Mouse (Mus musculus) hindbrain, embryonic 10.5 days (tissue): ENCODE data around the gene Shc4. TPM values are rescaled to one million over a fixed set of nuclear protein-coding genes. Genes with fewer than 3 reads are reported as not detected.

ENCODE experiments used
- DNase-seq: peaks from one replicate; pipeline ENCODE4 v3.0.0-alpha.2; 2017; ENCODE audit warnings: low spot score
- H3K27ac ChIP-seq: fragments of 300-500 bp; sonication (generic); 2 replicates; pipeline ENCODE4 v1.5.1; 2016; ENCODE audit warnings: mild to moderate bottlenecking, moderate library complexity
- H3K27me3 ChIP-seq: fragments of 300-500 bp; sonication (generic); 2 replicates; pipeline ENCODE4 v1.6.1; 2016; ENCODE audit warnings: mild to moderate bottlenecking; ENCODE audit not compliant: poor library complexity, insufficient read depth, severe bottlenecking
- H3K36me3 ChIP-seq: fragments of 300-500 bp; sonication (generic); 2 replicates; pipeline ENCODE4 v1.6.1; 2016; ENCODE audit warnings: mild to moderate bottlenecking, moderate library complexity
- H3K4me1 ChIP-seq: fragments of 300-500 bp; sonication (generic); replicated peaks from 2 replicates; pipeline ENCODE4 v1.6.1; 2016; ENCODE audit warnings: mild to moderate bottlenecking
- H3K4me3 ChIP-seq: fragments of 300-500 bp; sonication (generic); 2 replicates; pipeline ENCODE4 v1.5.1; 2016; ENCODE audit warnings: mild to moderate bottlenecking, moderate library complexity
- H3K9me3 ChIP-seq: fragments of 300-500 bp; sonication (generic); 2 replicates; pipeline ENCODE4 v1.6.1; 2016; ENCODE audit warnings: mild to moderate bottlenecking, moderate library complexity
- WGBS: fragments of 180-500 bp; shearing (Covaris S2); methylation state at CpG from one replicate; pipeline ENCODE4 v1.1.7; 2016; 5-methylcytosine and 5-hydroxymethylcytosine counted together
- polyA plus RNA-seq: library from polyadenylated mRNA; unstranded; fragments of >200 nt; fragmentation: Nextera tagmentation; extraction: Ambion mirVana; gene quantifications from 2 replicates; pipeline ENCODE4 v1.2.1, GENCODE M21; 2016

Gene Shc4
- polyA plus RNA-seq, 1 experiment from 2014 or later: 1.2 TPM

GRCm38 (mm10) chr2:125653286-125653685 lies 70.7 kb downstream of the Shc4 start:
- Histone ChIP-seq H3K27me3 (no peaks in the 10 kb centered on the region), H3K4me3 (no peak overlapping the region), H3K9me3 (no peaks in the 10 kb centered on the region), H3K27ac (no peak overlapping the region), H3K36me3 (no peaks in the 10 kb centered on the region), H3K4me1 (peaks cover 5% of the 10 kb centered on the region; the same call in 1 of the 2 replicates)
- no peak for DNase-seq
- 92% methylated on average over 2 of the region's 2 CpGs for WGBS

DNA sequence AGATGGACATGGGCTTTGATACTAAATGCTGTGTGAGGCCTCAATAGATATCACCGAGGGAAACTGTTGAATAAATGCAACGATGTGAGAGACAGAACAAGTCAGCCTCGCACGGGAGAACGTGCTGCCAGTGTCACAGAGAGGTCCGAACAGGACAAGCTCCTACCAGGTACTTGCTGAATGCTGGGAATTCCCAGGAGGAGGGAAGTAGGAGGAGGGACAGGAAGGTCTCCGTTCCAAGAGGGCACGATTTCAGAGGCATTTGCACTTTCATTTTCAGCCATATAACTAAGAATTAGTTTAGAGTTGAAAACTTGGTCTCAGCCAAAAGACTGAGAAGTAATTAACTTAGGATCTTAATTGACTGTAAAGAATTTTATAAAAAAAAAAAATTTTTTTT lies 72.4 kb downstream of the Shc4 start:
- Histone ChIP-seq H3K27ac (no peak overlapping the region), H3K4me1 (peaks cover 5% of the 10 kb centered on the region; the same call in 1 of the 2 replicates), H3K27me3 (no peaks in the 10 kb centered on the region), H3K4me3 (no peak overlapping the region), H3K36me3 (no peaks in the 10 kb centered on the region), H3K9me3 (no peaks in the 10 kb centered on the region)
- 72% methylated on average over 8 of the region's 8 CpGs for WGBS
- no peak for DNase-seq

GRCm38 (mm10) chr2:125650742-125651352 lies 73.1 kb downstream of the Shc4 start:
- 95% methylated on average over 14 of the region's 14 CpGs for WGBS
- Histone ChIP-seq H3K27ac (no peak overlapping the region), H3K9me3 (no peaks in the 10 kb centered on the region), H3K4me1 (peaks cover 5% of the 10 kb centered on the region; the same call in 1 of the 2 replicates), H3K27me3 (no peaks in the 10 kb centered on the region), H3K36me3 (no peaks in the 10 kb centered on the region), H3K4me3 (no peak overlapping the region)
- no peak for DNase-seq

GRCm38 (mm10) chr2:125650038-125650437 lies 73.9 kb downstream of the Shc4 start:
- H3K4me3 ChIP-seq: no peak overlapping the region
- H3K27me3 ChIP-seq: no peaks in the 10 kb centered on the region
- 91% methylated on average over 5 of the region's 5 CpGs for WGBS
- no peak overlapping the region for H3K27ac ChIP-seq
- H3K36me3 ChIP-seq: no peaks in the 10 kb centered on the region
- H3K9me3 ChIP-seq: no peaks in the 10 kb centered on the region
- H3K4me1 ChIP-seq: peaks cover 6% of the 10 kb centered on the region; the same call in 1 of the 2 replicates
- DNase-seq: no peak

- Histone ChIP-seq H3K4me3 (no peak overlapping the region), H3K27ac (peak overlapping the region; percentile 40; the same call in 1 of the 2 replicates), H3K9me3 (no peaks in the 10 kb centered on the region), H3K36me3 (no peaks in the 10 kb centered on the region), H3K27me3 (no peaks in the 10 kb centered on the region), H3K4me1 (peaks cover 8% of the 10 kb centered on the region)
- 79% methylated on average over 6 of the region's 6 CpGs for WGBS
- DNase-seq: no peak
These were observed 79.0 kb downstream of the Shc4 start for GRCm38 (mm10) chr2:125644912-125645311.

DNA sequence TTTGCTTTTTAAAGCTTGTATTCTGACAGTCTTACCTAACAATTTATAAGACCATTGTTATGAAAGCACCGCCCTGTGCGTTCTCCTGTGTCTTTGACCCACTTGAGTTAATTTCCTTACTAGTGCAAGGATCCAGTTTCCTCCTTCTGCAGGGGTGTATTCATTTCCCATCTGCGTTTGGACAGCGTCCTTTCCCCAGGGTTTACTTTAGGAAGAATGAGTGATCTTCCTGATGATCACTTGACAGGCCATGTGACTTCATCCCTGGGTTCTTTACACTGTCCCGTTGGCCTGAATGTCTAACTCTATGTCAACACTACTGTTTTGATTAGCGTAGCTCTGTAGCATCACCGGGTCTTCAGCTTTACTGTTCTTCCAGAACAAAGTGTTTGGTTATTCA lies 86.6 kb downstream of the Shc4 start:
- no peaks in the 10 kb centered on the region for H3K27me3 ChIP-seq
- no peaks in the 10 kb centered on the region for H3K36me3 ChIP-seq
- H3K27ac ChIP-seq: no peak overlapping the region
- H3K4me1 ChIP-seq: peaks cover 4% of the 10 kb centered on the region
- 0 out of 2 replicates have a peak, but pooled peaks cover 3% of the 10 kb centered on the region for H3K9me3 ChIP-seq
- WGBS: 80% methylated on average over 7 of the region's 7 CpGs
- DNase-seq: no peak
- H3K4me3 ChIP-seq: no peak overlapping the region

GRCm38 (mm10) chr2:125630010-125630409 lies 93.9 kb downstream of the Shc4 start:
- Histone ChIP-seq H3K9me3 (no peaks in the 10 kb centered on the region), H3K4me3 (no peak overlapping the region), H3K36me3 (no peaks in the 10 kb centered on the region), H3K4me1 (0 out of 2 replicates have a peak, but pooled peaks cover 12% of the 10 kb centered on the region), H3K27ac (no peak overlapping the region), H3K27me3 (no peaks in the 10 kb centered on the region)
- WGBS: 96% methylated on average over 2 of the region's 2 CpGs
- DNase-seq: no peak

GRCm38 (mm10) chr2:125628487-125628886 lies 95.5 kb downstream of the Shc4 start:
- WGBS: 91% methylated on average over 6 of the region's 6 CpGs
- H3K4me1 ChIP-seq: peaks cover 22% of the 10 kb centered on the region
- H3K36me3 ChIP-seq: no peaks in the 10 kb centered on the region
- no peaks in the 10 kb centered on the region for H3K27me3 ChIP-seq
- no peak for DNase-seq
- H3K27ac ChIP-seq: no peak overlapping the region
- H3K9me3 ChIP-seq: no peaks in the 10 kb centered on the region
- no peak overlapping the region for H3K4me3 ChIP-seq

DNA sequence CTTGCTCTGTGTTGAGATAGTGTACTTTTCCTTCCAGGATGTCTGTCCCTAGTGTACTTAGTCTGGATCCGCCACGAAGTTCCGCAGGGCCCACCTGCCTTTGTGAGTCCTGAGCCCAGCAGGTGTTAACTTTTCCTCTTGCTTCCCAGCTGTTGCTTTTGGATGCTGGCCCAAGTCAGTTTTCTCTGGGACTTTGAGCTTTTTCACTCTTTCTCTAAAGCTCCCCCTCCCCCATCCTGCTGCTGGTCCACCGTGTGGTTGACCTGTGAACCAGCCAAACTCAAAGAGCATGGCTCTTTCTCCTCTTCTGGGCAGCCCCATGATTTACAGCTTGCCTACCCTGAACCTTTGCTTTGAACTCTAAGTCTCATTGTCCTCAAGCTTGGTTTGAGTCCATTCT lies 97.4 kb downstream of the Shc4 start:
- WGBS: 85% methylated on average over 4 of the region's 4 CpGs
- H3K9me3 ChIP-seq: no peaks in the 10 kb centered on the region
- H3K27ac ChIP-seq: no peak overlapping the region
- no peaks in the 10 kb centered on the region for H3K27me3 ChIP-seq
- no peak overlapping the region for H3K4me3 ChIP-seq
- no peak for DNase-seq
- peaks cover 32% of the 10 kb centered on the region for H3K4me1 ChIP-seq
- H3K36me3 ChIP-seq: no peaks in the 10 kb centered on the region

DNA sequence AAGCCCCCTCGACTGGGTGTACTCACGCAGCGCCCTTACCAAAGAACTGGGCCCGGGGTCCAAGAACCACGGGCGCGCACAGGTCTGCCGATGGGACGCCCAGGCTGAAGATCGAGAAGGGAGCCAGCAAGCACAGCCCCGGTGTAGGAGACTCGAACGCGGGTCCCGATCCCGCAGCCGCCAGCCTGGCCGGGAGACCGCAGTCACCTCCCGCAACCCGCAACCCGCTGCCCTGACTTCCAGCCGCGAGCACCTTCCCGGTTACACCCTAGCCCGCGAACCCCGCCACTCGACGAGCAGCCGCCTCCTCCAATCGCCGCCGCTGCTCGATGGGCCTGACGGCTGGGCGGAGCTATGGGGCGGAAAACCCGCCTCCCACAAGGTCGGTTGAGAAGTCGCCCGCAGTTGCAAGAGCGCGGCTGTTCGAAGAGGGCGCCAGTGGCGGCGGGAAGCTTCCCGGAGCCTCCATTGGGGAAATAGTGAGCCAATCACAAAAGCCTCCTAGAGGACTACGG lies 99.1 kb downstream of the Shc4 start, which contains the start of gene Cep152:
Cep152 (minus strand) TSS at position 277 of the 515 bp plus-strand sequence.
- Histone ChIP-seq H3K4me3 (peak within 1 kb of the TSS; percentile 74), H3K27me3 (no peaks in the 10 kb centered on the region), H3K36me3 (peaks cover 8% of the 10 kb centered on the region), H3K27ac (peak within 1 kb of the TSS; percentile 91), H3K4me1 (peaks cover 45% of the 10 kb centered on the region), H3K9me3 (no peaks in the 10 kb centered on the region)
- under 1% methylated on average over 50 of the region's 50 CpGs for WGBS
- peak; percentile 98 for DNase-seq

DNA sequence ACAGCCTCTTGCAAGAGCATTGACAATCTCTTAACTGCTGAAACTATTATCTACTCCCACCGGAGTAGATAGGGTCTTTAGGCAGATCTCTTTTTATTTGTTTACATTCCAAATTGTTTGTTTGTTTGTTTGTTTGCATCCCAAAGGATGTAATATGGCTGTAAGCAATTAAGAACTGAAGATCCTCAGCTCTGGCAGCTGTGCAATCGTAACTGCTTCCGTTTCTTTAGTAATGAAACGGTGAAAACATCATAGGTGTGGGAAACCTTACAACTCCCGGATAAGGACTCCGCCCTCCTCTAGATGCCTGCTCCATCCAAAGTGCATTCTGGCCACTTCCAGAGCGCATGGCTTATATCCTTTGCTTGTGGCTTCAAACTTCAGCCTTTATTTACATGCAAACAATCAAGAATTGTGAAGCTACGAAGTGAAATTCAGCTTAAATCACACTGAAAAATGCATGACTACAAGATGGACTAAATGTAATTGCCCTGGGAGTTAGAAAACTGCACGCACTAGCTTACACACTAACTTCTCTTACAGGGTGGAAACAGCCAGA lies 99.7 kb downstream of the Shc4 start:
- WGBS: 24% methylated on average over 9 of the region's 9 CpGs
- DNase-seq: no peak
- peaks cover 45% of the 10 kb centered on the region for H3K4me1 ChIP-seq

DNA sequence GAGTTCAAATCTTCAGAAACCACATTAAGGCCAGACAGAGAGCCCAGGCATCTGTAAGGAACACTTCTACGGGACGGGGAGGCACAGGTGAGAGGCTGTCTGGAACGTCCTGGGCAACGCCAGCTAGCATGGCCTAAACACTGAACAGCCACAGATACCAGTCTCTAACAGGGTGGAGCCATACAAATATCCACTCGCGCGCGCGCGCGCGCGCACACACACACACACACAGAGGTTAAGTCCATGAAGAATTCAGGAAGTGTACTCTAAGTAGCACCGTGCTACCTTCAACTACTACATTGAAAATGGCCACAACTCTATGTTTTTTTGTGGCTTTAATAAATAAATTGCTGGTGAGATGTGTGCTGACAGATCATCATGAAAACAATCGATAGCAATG lies 100.7 kb downstream of the Shc4 start:
- H3K27ac ChIP-seq: no peak overlapping the region
- no peak for DNase-seq
- no peaks in the 10 kb centered on the region for H3K27me3 ChIP-seq
- H3K4me1 ChIP-seq: peaks cover 45% of the 10 kb centered on the region
- peak overlapping the region; percentile 74 for H3K4me3 ChIP-seq
- H3K9me3 ChIP-seq: no peaks in the 10 kb centered on the region
- peaks cover 25% of the 10 kb centered on the region for H3K36me3 ChIP-seq
- 96% methylated on average over 15 of the region's 15 CpGs for WGBS

More for the DNA sequence above, 99.7 kb downstream of the Shc4 start:
- H3K27me3 ChIP-seq: no peaks in the 10 kb centered on the region
- peak overlapping the region; percentile 74 for H3K4me3 ChIP-seq
- H3K27ac ChIP-seq: peak overlapping the region; percentile 91
- H3K36me3 ChIP-seq: peaks cover 15% of the 10 kb centered on the region
- H3K9me3 ChIP-seq: no peaks in the 10 kb centered on the region

DNA sequence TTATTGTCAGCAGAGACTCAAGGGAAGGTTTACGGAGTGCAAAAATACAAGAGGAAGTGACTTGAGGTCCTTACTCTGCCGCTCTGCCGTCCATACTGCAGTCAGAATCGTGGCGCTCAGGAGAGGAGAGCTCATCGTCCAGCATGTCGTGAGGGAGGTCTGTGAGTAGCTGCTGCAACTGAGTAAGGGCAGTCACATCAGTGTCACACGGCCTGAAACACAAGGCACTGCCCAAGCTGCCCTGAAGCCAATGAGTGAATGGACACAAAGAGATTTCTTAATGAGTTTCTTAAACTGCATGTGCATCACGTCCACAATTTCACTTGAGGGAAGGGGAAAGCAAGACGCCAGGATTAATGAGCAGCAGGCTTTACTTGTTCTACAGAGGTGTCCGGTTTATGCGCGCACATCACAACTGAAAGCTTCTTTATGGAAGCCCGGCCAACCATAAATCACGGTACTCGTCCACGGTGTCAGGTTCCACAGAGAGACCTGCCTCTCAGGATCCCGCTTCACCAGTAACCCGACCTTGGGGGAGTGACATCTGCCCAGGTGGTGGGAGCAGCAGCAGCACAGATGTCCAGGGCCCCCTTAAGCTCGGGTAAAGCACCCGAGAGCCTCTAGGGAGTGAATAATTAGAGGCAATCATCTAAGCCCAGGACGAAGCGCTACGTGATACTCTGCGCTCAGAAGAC lies 103.6 kb downstream of the Shc4 start:
- Histone ChIP-seq H3K36me3 (peaks cover 54% of the 10 kb centered on the region), H3K4me1 (peaks cover 34% of the 10 kb centered on the region), H3K27me3 (no peaks in the 10 kb centered on the region), H3K9me3 (no peaks in the 10 kb centered on the region), H3K4me3 (no peak overlapping the region; the same call in 1 of the 2 replicates), H3K27ac (peak overlapping the region; percentile 71; the same call in 1 of the 2 replicates)
- WGBS: 58% methylated on average over 25 of the region's 25 CpGs
- peak; percentile 51 for DNase-seq
